Mouse (Mus musculus): ENCODE data around the gene Vtn. TPM values are rescaled to one million over a fixed set of nuclear protein-coding genes. Genes with fewer than 3 reads are reported as not detected.
A peak's percentile ranks its signal among the peaks of the same experiment; 100 is the strongest.
"Not testable (repeated sequence)": the region's sequence is repeated elsewhere in the genome, so short reads cannot be mapped to it uniquely, and the experiment has no call there.

Gene Vtn
- total RNA-seq, 2 experiments from 2014 or later: not detected

DNA sequence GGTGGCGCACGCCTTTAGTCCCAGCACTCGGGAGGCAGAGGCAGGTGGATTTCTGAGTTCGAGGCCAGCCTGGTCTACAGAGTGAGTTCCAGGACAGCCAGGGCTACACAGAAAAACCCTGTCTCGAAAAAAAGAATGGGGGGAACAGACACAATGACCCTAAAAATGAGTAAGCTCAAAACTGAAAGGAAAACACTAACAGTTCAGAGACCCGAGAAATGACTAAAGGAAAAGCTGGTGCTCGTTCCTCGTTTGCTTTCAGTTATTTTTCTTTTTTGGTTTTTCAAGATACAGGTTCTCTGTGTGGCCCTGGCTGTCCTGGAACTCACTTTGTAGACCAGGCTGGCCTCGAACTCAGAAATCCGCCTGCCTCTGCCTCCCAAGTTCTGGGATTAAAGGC, 32.6 kb downstream of the Vtn start:
- not testable (repeated sequence) for ATAC-seq (replicated peaks; ENCODE audit: poor library complexity)

- no peak for ATAC-seq (replicated peaks; ENCODE audit: poor library complexity)
Measured at GRCm38 (mm10) chr11:78534516-78534915, 35.6 kb downstream of the Vtn start.

- ATAC-seq (replicated peaks; ENCODE audit: poor library complexity): no peak; the same call in 1 of the 2 replicates
Measured at GRCm38 (mm10) chr11:78535376-78536079, 36.6 kb downstream of the Vtn start.

DNA sequence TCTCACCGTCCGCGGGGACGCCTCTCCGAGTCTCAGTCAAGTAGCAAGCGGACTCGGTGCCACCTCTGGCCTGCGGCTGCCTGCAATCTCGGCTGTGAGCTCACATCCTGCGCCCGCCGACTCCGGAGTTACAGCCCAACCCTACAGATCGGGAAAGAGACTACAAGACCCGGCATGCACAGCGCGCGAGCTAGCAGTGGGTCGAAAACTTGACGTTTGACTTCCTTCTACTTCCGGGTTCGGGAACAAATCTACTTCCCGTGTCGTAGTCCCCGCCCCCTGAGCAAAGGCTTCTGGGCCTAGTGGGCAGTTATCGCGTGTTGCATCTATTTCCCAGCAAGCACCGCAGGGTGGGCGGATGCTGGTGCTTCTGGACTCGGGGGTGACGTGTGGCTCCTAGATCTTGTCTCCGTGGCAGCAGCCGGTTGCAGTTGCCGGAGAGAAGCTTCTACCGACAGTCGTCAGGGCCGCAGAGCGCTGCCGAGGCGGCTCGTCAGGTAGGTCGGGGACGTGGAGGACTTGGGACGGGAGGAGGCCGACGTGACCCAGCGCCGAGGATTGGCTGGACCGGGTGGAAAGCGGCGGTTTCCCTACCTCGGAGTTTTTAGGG, 37.3 kb downstream of the Vtn start, which contains the start of the genes Tnfaip1 and Ift20:
TSS of gene Tnfaip1 (minus strand) at position 253 of the 610 bp plus-strand sequence.
TSS of gene Ift20 (plus strand) at position 282 of the 610 bp plus-strand sequence.
- ATAC-seq (replicated peaks; ENCODE audit: poor library complexity): peak; percentile 98

DNA sequence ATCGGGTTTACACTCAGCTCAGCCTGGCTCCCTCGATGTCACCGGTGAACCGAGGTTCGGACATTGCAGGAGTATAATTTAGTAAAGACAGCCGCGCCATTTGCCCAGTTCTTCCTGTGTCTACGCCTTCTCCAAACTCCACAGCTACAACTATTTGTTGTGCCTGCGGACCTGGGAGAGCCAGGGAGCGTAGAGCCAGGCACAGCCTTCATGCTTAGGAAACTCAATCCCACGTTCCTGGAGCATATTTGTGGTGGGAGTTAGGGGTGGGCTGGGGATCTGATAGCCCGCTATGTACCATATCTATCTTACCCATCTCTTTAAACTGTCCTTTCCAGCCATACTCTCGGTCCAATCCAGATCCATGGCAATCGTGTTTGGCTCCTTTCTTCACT, 37.8 kb downstream of the Vtn start:
- no peak for ATAC-seq (replicated peaks; ENCODE audit: poor library complexity)

- ATAC-seq (replicated peaks; ENCODE audit: poor library complexity): no peak
Measured at GRCm38 (mm10) chr11:78540358-78540757, 41.5 kb downstream of the Vtn start.

GRCm38 (mm10) chr11:78544449-78545111, 45.7 kb downstream of the Vtn start:
- peak; percentile 44; the same call in 1 of the 2 replicates for ATAC-seq (replicated peaks; ENCODE audit: poor library complexity)

- ATAC-seq (replicated peaks; ENCODE audit: poor library complexity): no peak
Measured at GRCm38 (mm10) chr11:78545181-78545580, 46.3 kb downstream of the Vtn start.

DNA sequence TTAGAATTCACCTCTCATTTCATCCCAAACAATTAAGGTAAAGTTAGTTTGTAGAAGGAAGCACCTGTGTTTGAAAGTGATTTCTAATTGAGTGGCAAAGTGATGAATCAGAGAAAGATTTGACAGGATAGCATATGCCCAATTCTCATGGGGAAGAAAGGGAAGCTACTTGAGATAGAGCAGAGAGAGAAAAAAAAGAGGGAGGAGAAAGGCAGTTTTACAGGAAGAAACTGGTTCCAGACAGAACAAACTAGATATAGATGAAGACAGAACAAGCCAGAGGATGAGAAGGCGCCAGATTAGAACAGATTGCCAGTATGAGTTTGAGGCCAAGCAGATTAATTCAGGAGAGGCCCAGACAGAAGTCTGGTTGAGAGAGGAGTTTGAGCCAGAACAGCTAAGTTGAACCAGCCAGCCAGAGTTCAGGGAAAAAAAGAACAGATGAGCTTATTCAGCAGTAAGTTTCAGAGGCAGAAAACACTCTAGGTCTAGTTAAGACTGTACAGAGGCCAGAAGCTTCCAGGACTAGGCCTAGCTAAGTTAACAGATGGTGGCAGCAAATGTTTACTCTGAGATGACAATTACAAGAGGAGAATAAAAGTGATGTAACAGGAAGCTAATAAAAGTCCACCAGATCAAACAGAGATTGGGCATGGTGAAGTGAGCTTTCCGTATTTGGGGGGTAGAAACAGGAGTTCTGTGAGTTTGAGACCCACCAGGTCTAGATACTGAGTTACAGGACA, 49.0 kb downstream of the Vtn start:
- ATAC-seq (replicated peaks; ENCODE audit: poor library complexity): no peak

DNA sequence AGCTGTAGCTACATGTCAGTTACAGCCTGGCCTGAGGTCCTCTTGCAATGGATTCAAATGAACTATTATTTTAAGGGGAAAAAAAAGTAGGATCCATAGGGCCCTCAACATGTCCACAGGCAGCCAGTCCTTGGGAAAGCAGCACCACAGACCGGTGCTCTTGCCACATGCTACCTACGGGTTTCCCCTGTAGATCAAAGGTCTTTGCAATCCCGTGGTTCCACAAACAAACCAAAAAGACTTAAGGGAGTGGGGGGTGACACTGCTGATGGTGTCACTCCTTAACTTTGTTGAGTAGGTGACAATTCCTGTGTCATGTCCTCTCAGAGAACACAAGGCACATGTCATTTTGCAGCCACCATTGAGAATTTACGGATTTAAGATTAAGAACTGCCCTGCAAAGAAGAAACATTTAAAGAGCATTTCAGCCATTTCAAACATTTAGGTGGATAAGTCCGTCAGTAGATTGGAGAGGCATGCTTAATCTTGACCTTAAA, 50.6 kb downstream of the Vtn start:
- no peak for ATAC-seq (replicated peaks; ENCODE audit: poor library complexity)

GRCm38 (mm10) chr11:78550168-78551058, 51.5 kb downstream of the Vtn start, which contains the start of gene Tmem97:
TSS of gene Tmem97 (minus strand) at chr11:78550777.
- peak; percentile 99 for ATAC-seq (replicated peaks; ENCODE audit: poor library complexity)

DNA sequence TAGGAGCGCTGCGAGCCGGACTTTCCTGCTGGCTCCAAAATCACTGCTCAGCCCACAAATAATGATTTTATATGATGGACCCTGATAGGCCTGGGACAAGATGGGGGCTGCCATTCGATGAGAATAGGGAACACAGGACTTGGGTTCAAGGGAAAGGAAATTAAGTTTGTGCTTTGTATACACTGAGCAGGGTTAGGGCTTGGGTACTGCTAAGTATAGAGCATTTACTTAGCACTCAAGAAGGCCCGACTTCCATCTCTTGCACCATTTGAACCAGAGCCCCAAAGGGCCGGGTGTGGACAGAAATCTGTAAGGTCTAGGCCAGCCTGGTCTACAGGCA, 52.1 kb downstream of the Vtn start:
- no peak for ATAC-seq (replicated peaks; ENCODE audit: poor library complexity)

Other genes with a start within 250 kb of the Vtn start
- 49.4 and 56.6 TPM in 2 replicates for gene 2610507B11Rik, start 237.3 kb upstream of the Vtn start, total RNA-seq (2015)
- gene 2610507B11Rik, start 237.3 kb upstream of the Vtn start, total RNA-seq (2017): 71.2 and 71.5 TPM in 2 replicates
- 0.22 and 0.30 TPM in 2 replicates for gene BC030499, start 208.2 kb upstream of the Vtn start, total RNA-seq (2015)
- 0.14 and 2.0 TPM in 2 replicates for gene BC030499, start 208.2 kb upstream of the Vtn start, total RNA-seq (2017)
- 27.0 and 30.0 TPM in 2 replicates for gene Spag5, start 197.6 kb upstream of the Vtn start, total RNA-seq (2015)
- 52.6 and 54.0 TPM in 2 replicates for gene Spag5, start 197.6 kb upstream of the Vtn start, total RNA-seq (2017)
- gene Aldoc, start 176.1 kb upstream of the Vtn start, total RNA-seq (2015): 0.15 and 1.0 TPM in 2 replicates
- gene Aldoc, start 176.1 kb upstream of the Vtn start, total RNA-seq (2017): 0.17 and 0.54 TPM in 2 replicates
- 25.6 and 28.6 TPM in 2 replicates for gene Pigs, start 170.7 kb upstream of the Vtn start, total RNA-seq (2015)
- 13.3 and 15.6 TPM in 2 replicates for gene Pigs, start 170.7 kb upstream of the Vtn start, total RNA-seq (2017)
- gene Unc119, start 155.6 kb upstream of the Vtn start, total RNA-seq (2015): 27.2 and 34.4 TPM in 2 replicates
- 25.7 and 29.2 TPM in 2 replicates for gene Unc119, start 155.6 kb upstream of the Vtn start, total RNA-seq (2017)
- not detected in 2 replicates for gene Foxn1, start 112.5 kb upstream of the Vtn start, total RNA-seq (2015)
- gene Foxn1, start 112.5 kb upstream of the Vtn start, total RNA-seq (2017): not detected in 2 replicates
- 0.10 and 1.0 TPM in 2 replicates for gene Slc13a2, start 76.9 kb upstream of the Vtn start, total RNA-seq (2015)
- gene Slc13a2, start 76.9 kb upstream of the Vtn start, total RNA-seq (2017): 0.04 and 0.44 TPM in 2 replicates
- 2.4 and 2.7 TPM in 2 replicates for gene Slc46a1, start 33.4 kb upstream of the Vtn start, total RNA-seq (2015)
- 1.8 and 5.8 TPM in 2 replicates for gene Slc46a1, start 33.4 kb upstream of the Vtn start, total RNA-seq (2017)
- 0.17 and 0.24 TPM in 2 replicates for gene Sarm1, start 1.3 kb upstream of the Vtn start, total RNA-seq (2015)
- gene Sarm1, start 1.3 kb upstream of the Vtn start, total RNA-seq (2017): 0.08 TPM in 1 of 2 replicates, not detected in the other
- not detected in 2 replicates for gene Sebox, start 4.4 kb downstream of the Vtn start, total RNA-seq (2015)
- not detected in 2 replicates for gene Sebox, start 4.4 kb downstream of the Vtn start, total RNA-seq (2017)
- gene Tmem199, start 13.1 kb downstream of the Vtn start, total RNA-seq (2015): 20.9 and 26.7 TPM in 2 replicates
- gene Tmem199, start 13.1 kb downstream of the Vtn start, total RNA-seq (2017): 27.5 and 34.4 TPM in 2 replicates
- 57.5 and 59.2 TPM in 2 replicates for gene Poldip2, start 13.1 kb downstream of the Vtn start, total RNA-seq (2015)
- 59.2 and 77.8 TPM in 2 replicates for gene Poldip2, start 13.1 kb downstream of the Vtn start, total RNA-seq (2017)
- 8.9 and 9.3 TPM in 2 replicates for gene Tnfaip1, start 37.2 kb downstream of the Vtn start, total RNA-seq (2015)
- gene Tnfaip1, start 37.2 kb downstream of the Vtn start, total RNA-seq (2017): 4.2 and 5.5 TPM in 2 replicates
- gene Ift20, start 37.3 kb downstream of the Vtn start, total RNA-seq (2015): 112 and 130 TPM in 2 replicates
- gene Ift20, start 37.3 kb downstream of the Vtn start, total RNA-seq (2017): 158 and 160 TPM in 2 replicates
- 102 and 108 TPM in 2 replicates for gene Tmem97, start 51.7 kb downstream of the Vtn start, total RNA-seq (2015)
- gene Tmem97, start 51.7 kb downstream of the Vtn start, total RNA-seq (2017): 77.5 and 77.9 TPM in 2 replicates
- gene Nlk, start 198.3 kb downstream of the Vtn start, total RNA-seq (2015): 15.8 and 19.5 TPM in 2 replicates
- gene Nlk, start 198.3 kb downstream of the Vtn start, total RNA-seq (2017): 16.6 and 21.6 TPM in 2 replicates

Measured in megakaryocyte progenitor cell, adult 5-6 weeks (primary cell).